Mouse (Mus musculus): ENCODE results near the gene Dgkb.

DNA sequence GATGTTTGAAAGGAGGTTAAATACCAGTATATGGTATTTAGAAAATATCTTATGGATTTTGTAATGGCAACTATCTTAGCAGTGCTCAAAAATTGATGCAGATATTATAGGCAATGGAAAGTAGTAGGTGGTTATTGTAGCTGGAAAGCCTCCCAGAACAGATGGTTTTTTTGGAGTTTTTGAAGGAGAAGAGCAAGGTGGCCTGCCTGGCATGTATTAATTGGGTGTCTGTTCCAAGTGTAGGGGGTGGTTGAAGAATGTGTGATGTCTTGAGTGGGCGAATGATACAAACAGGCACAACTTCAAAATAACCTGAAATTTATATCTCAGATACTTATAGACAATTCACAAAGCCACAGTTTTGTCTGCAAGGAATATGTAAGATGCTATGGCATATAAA lies 538.9 kb downstream of the Dgkb start:
- TF ChIP-seq CTCF (IDR thresholded peaks at IDR 0.05; ENCODE audit: borderline replicate concordance, control insufficient read depth, extremely low read depth, insufficient read depth, low read length, poor library complexity) (no peak), POLR2A (IDR thresholded peaks at IDR 0.05; ENCODE audit: control insufficient read depth, extremely low read depth, insufficient read depth, low read length, poor library complexity) (no peak)

Data from thymus, adult 2 months (tissue).